In genomic region chr5:24030579-24030969, GRCm38 (mm10) we compare ENCODE assay signal across 8 mouse cellular contexts. TPM values are rescaled to one million over a fixed set of nuclear protein-coding genes. Genes with fewer than 3 reads are reported as not detected.
A peak's percentile ranks its signal among the peaks of the same experiment; 100 is the strongest.
DNase-seq lines count a peak whose midpoint lies in the region; ATAC-seq lines count a peak whose summit lies in the region.

TSS of gene Fam126a (minus strand) at chr5:24030690.

- DNase-seq in adipocyte (ENCODE audit: low spot score) = peak; percentile 98
- peak; percentile 96 for DNase-seq in embryo, embryonic 10 days (ENCODE audit: low spot score)
- DNase-seq in gastrocnemius, postnatal 10 days = peak; percentile 88
- peak; percentile 94 to 95 for DNase-seq in left cerebral cortex, postnatal 14 days (ENCODE audit: low spot score in 2 of 2)
- DNase-seq in mesoderm, embryonic 11.5 days (ENCODE audit: low read depth, low spot score) = peak; percentile 95
- peak; percentile 92 to 95 for DNase-seq in right cerebral cortex, postnatal 36 days (ENCODE audit: low spot score in 2 of 2)
- peak; percentile 99 for DNase-seq in yolk sac, embryonic 10.5 days (ENCODE audit: low spot score)

- peak; percentile 96 for ATAC-seq in inflammation-experienced regulatory T-cells, adult 6 months

- intact Hi-C loops in left cerebral cortex, postnatal 14 days (cut with DNase I) = no loop called here

RNA-seq across cellular contexts. Expression of gene Fam126a, which starts in this region (rescaled TPM):
- 10 to 100 TPM; 15.9 to 20.0 TPM for total RNA-seq in gastrocnemius, postnatal 10 days (2021)
- 1 to 10 TPM; 6.5 to 9.3 (median 6.8) TPM for polyA plus RNA-seq in inflammation-experienced regulatory T-cells, adult 6 months (2017; shearing (Covaris generic))
- total RNA-seq in left cerebral cortex, postnatal 14 days (2021) = 10 to 100 TPM; 22.9 to 24.1 TPM

Comparison
In these comparisons a context has a peak if more than half of its experiments do, and no peak if none do; other contexts are left out.
1. Peak in every context shown above with its lines: DNase-seq and ATAC-seq.